10 mouse cellular contexts compared by ENCODE assay signal in genomic region chr11:100673169-100673568, GRCm38 (mm10). TPM values are rescaled to one million over a fixed set of nuclear protein-coding genes. Genes with fewer than 3 reads are reported as not detected.
DNase-seq lines count a peak whose midpoint lies in the region; ATAC-seq and TF ChIP-seq lines count a peak whose summit lies in the region.
"Had no signal": no experiment of that assay in that cellular context is flagged by ENCODE, and none has a peak within 500 bp of the region (broad histone marks: within the 10 kb centered on the region; RNA-seq: fewer than 3 reads in every experiment).

No protein-coding gene starts in this region.

- ATAC-seq in forebrain, postnatal 0 days, result no peak
- no peak for ATAC-seq in liver, postnatal 0 days
- ATAC-seq: Patski had no signal

- H3K9ac ChIP-seq in forebrain, postnatal 0 days, result no peak overlapping the region
- H3K9ac ChIP-seq in liver, postnatal 0 days (replicated peaks), result no peak overlapping the region

- 2% methylated on average over 23 of the region's 23 CpGs for WGBS in forebrain, postnatal 0 days
- WGBS in hindbrain, embryonic 10.5 days, result under 1% methylated on average over 23 of the region's 23 CpGs
- WGBS in liver, postnatal 0 days (ENCODE audit: insufficient replicate concordance), result 11% methylated on average over 23 of the region's 23 CpGs

- H3K4me2 ChIP-seq in forebrain, postnatal 0 days (ENCODE audit: low read depth), result peak overlapping the region; percentile 17; the same call in 1 of the 2 replicates
- no peak overlapping the region for H3K4me2 ChIP-seq in liver, postnatal 0 days (ENCODE audit: low read depth, low read length)

- H3K27me3 ChIP-seq in forebrain, postnatal 0 days (ENCODE audit: insufficient read depth, low read length), result 0 out of 2 replicates have a peak, but pooled peaks cover 6% of the 10 kb centered on the region
- H3K27me3 ChIP-seq in hindbrain, embryonic 10.5 days (ENCODE audit: insufficient read depth, poor library complexity, severe bottlenecking), result peaks cover 41% of the 10 kb centered on the region
- peaks cover 8% of the 10 kb centered on the region; the same call in 1 of the 2 replicates for H3K27me3 ChIP-seq in liver, postnatal 0 days (ENCODE audit: insufficient read depth, low read length)

- intact Hi-C loops in left cerebral cortex, postnatal 25 days (cut with DNase I), result no loop called here

- H3K9me3 ChIP-seq in forebrain, postnatal 0 days (ENCODE audit: low read length), result no peaks in the 10 kb centered on the region
- H3K9me3 ChIP-seq in hindbrain, embryonic 10.5 days, result no peaks in the 10 kb centered on the region
- H3K9me3 ChIP-seq in liver, postnatal 0 days (ENCODE audit: low read length), result no peaks in the 10 kb centered on the region

- peak; percentile 9 to 20 for DNase-seq in urinary bladder, adult 18-20 months (ENCODE audit: low spot score in 2 of 2)
- no peak for DNase-seq in urinary bladder, adult 2 months (ENCODE audit: low spot score)
- no peak for DNase-seq in forebrain, postnatal 0 days
- DNase-seq in hindbrain, embryonic 10.5 days (ENCODE audit: low spot score), result peak; percentile 36
- peak; percentile 20 for DNase-seq in liver, postnatal 0 days
- DNase-seq in ovary, postnatal 10 days (ENCODE audit: low spot score), result peak; percentile 30
- DNase-seq in left cerebral cortex, postnatal 25 days (ENCODE audit: low spot score in 2 of 2), result no peak
- DNase-seq in adipocyte (ENCODE audit: low spot score), result no peak

- no peak for TF ChIP-seq CTCF in forebrain, postnatal 0 days (IDR thresholded peaks at IDR 0.05; ENCODE audit: low read depth)
- TF ChIP-seq CTCF in liver, postnatal 0 days (IDR thresholded peaks at IDR 0.05; ENCODE audit: low read depth), result no peak

- no peaks in the 10 kb centered on the region for H3K4me1 ChIP-seq in forebrain, postnatal 0 days (ENCODE audit: insufficient read depth)
- peaks cover 17% of the 10 kb centered on the region for H3K4me1 ChIP-seq in hindbrain, embryonic 10.5 days (replicated peaks)
- no peaks in the 10 kb centered on the region for H3K4me1 ChIP-seq in liver, postnatal 0 days (ENCODE audit: insufficient read depth)

- no peaks in the 10 kb centered on the region for H3K36me3 ChIP-seq in forebrain, postnatal 0 days (ENCODE audit: insufficient read depth)
- H3K36me3 ChIP-seq in hindbrain, embryonic 10.5 days, result no peaks in the 10 kb centered on the region
- H3K36me3 ChIP-seq in liver, postnatal 0 days (replicated peaks; ENCODE audit: insufficient read depth, low read length), result no peaks in the 10 kb centered on the region

- no peak overlapping the region for H3K4me3 ChIP-seq in forebrain, postnatal 0 days (ENCODE audit: low read depth, low read length)
- H3K4me3 ChIP-seq in hindbrain, embryonic 10.5 days, result peak overlapping the region; percentile 36
- H3K4me3 ChIP-seq in liver, postnatal 0 days (ENCODE audit: low read depth, low read length), result no peak overlapping the region

- H3K27ac ChIP-seq in forebrain, postnatal 0 days (ENCODE audit: low read depth, low read length), result no peak overlapping the region
- H3K27ac ChIP-seq in hindbrain, embryonic 10.5 days, result peak overlapping the region; percentile 73
- no peak overlapping the region for H3K27ac ChIP-seq in liver, postnatal 0 days (ENCODE audit: low read depth)

- TF ChIP-seq EP300 in liver, postnatal 0 days (IDR thresholded peaks at IDR 0.05; ENCODE audit: low read depth), result no peak

RNA-seq across cellular contexts. Expression of gene Zfp385c, which starts 19.1 kb away (rescaled TPM):
- polyA plus RNA-seq in urinary bladder, adult 2 months (2012; rRNA removed), result 0.54 and 0.65 TPM in 2 replicates
- total RNA-seq in forebrain, postnatal 0 days (2014; rRNA removed), result 1.7 and 2.0 TPM in 2 replicates
- polyA plus RNA-seq in forebrain, postnatal 0 days (2015; fragmentation: Nextera tagmentation; extraction: Ambion mirVana), result 0.40 and 1.0 TPM in 2 replicates
- polyA plus RNA-seq in hindbrain, embryonic 10.5 days (2016; fragmentation: Nextera tagmentation; extraction: Ambion mirVana), result 0.26 and 0.68 TPM in 2 replicates
- not detected in 2 replicates for polyA plus RNA-seq in liver, postnatal 0 days (2015; fragmentation: Nextera tagmentation; extraction: Ambion mirVana)
- under 1 TPM; 0.16 to 0.30 TPM for total RNA-seq in left cerebral cortex, postnatal 25 days (2021)
- polyA plus RNA-seq: Patski had no signal

RNA-seq across cellular contexts. Expression of gene Dhx58, which starts 30.9 kb away (rescaled TPM):
- polyA plus RNA-seq in urinary bladder, adult 2 months (2012; rRNA removed), result 5.6 and 6.5 TPM in 2 replicates
- 0.69 and 2.3 TPM in 2 replicates for total RNA-seq in forebrain, postnatal 0 days (2014; rRNA removed)
- polyA plus RNA-seq in forebrain, postnatal 0 days (2015; fragmentation: Nextera tagmentation; extraction: Ambion mirVana), result 1.0 and 1.5 TPM in 2 replicates
- polyA plus RNA-seq in hindbrain, embryonic 10.5 days (2016; fragmentation: Nextera tagmentation; extraction: Ambion mirVana), result 1.9 and 2.9 TPM in 2 replicates
- 3.9 and 4.5 TPM in 2 replicates for polyA plus RNA-seq in liver, postnatal 0 days (2015; fragmentation: Nextera tagmentation; extraction: Ambion mirVana)
- total RNA-seq in left cerebral cortex, postnatal 25 days (2021), result 1 to 10 TPM; 1.9 to 2.6 TPM

RNA-seq across cellular contexts. Expression of gene Kat2a, which starts 39.1 kb away (rescaled TPM):
- 28.4 and 30.5 TPM in 2 replicates for polyA plus RNA-seq in urinary bladder, adult 2 months (2012; rRNA removed)
- 41.9 and 42.8 TPM in 2 replicates for total RNA-seq in forebrain, postnatal 0 days (2014; rRNA removed)
- polyA plus RNA-seq in forebrain, postnatal 0 days (2015; fragmentation: Nextera tagmentation; extraction: Ambion mirVana), result 59.9 and 67.0 TPM in 2 replicates
- 70.8 and 71.3 TPM in 2 replicates for polyA plus RNA-seq in hindbrain, embryonic 10.5 days (2016; fragmentation: Nextera tagmentation; extraction: Ambion mirVana)
- 8.5 and 9.2 TPM in 2 replicates for polyA plus RNA-seq in liver, postnatal 0 days (2015; fragmentation: Nextera tagmentation; extraction: Ambion mirVana)
- 10 to 100 TPM; 58.9 to 59.4 TPM for total RNA-seq in left cerebral cortex, postnatal 25 days (2021)

RNA-seq across cellular contexts. Expression of gene Hspb9, which starts 40.5 kb away (rescaled TPM):
- 0.11 and 0.37 TPM in 2 replicates for polyA plus RNA-seq in urinary bladder, adult 2 months (2012; rRNA removed)
- total RNA-seq in forebrain, postnatal 0 days (2014; rRNA removed), result not detected in 2 replicates
- polyA plus RNA-seq in forebrain, postnatal 0 days (2015; fragmentation: Nextera tagmentation; extraction: Ambion mirVana), result 0.21 and 0.22 TPM in 2 replicates
- polyA plus RNA-seq in hindbrain, embryonic 10.5 days (2016; fragmentation: Nextera tagmentation; extraction: Ambion mirVana), result 0.25 and 0.35 TPM in 2 replicates
- polyA plus RNA-seq in liver, postnatal 0 days (2015; fragmentation: Nextera tagmentation; extraction: Ambion mirVana), result 0.35 and 0.40 TPM in 2 replicates
- not detected for total RNA-seq in left cerebral cortex, postnatal 25 days (2021)
- polyA plus RNA-seq: small intestine, adult 2 months had no signal

RNA-seq across cellular contexts. Expression of gene Dnajc7, which starts 53.2 kb away (rescaled TPM):
- polyA plus RNA-seq in urinary bladder, adult 2 months (2012; rRNA removed), result 118 and 123 TPM in 2 replicates
- total RNA-seq in forebrain, postnatal 0 days (2014; rRNA removed), result 104 and 111 TPM in 2 replicates
- polyA plus RNA-seq in forebrain, postnatal 0 days (2015; fragmentation: Nextera tagmentation; extraction: Ambion mirVana), result 232 and 248 TPM in 2 replicates
- polyA plus RNA-seq in hindbrain, embryonic 10.5 days (2016; fragmentation: Nextera tagmentation; extraction: Ambion mirVana), result 219 and 260 TPM in 2 replicates
- 45.1 and 49.1 TPM in 2 replicates for polyA plus RNA-seq in liver, postnatal 0 days (2015; fragmentation: Nextera tagmentation; extraction: Ambion mirVana)
- total RNA-seq in left cerebral cortex, postnatal 25 days (2021), result 100 to 1,000 TPM; 231 to 258 TPM

Comparison
In these comparisons a context has a peak if more than half of its experiments do, and no peak if none do; other contexts are left out.
1. DNase-seq: peak in urinary bladder, adult 18-20 months (2 of 2), hindbrain, embryonic 10.5 days (single experiment), liver, postnatal 0 days (single experiment) and ovary, postnatal 10 days (single experiment); none in urinary bladder, adult 2 months (single experiment), forebrain, postnatal 0 days (single experiment), left cerebral cortex, postnatal 25 days (0 of 2) and adipocyte (single experiment).